8 mouse cellular contexts compared by ENCODE assay signal in genomic region chr11:116004186-116004823, GRCm38 (mm10). TPM values are rescaled to one million over a fixed set of nuclear protein-coding genes. Genes with fewer than 3 reads are reported as not detected.
DNase-seq lines count a peak whose midpoint lies in the region; ATAC-seq and TF ChIP-seq lines count a peak whose summit lies in the region.

No protein-coding gene starts in this region.

- H3K4me1 ChIP-seq in heart, embryonic 13.5 days, result peaks cover 17% of the 10 kb centered on the region
- H3K4me1 ChIP-seq in G1E (ENCODE audit: insufficient read depth, low read depth, low read length), result peaks cover 68% of the 10 kb centered on the region
- peaks cover 54% of the 10 kb centered on the region for H3K4me1 ChIP-seq in hindbrain, embryonic 10.5 days (replicated peaks)

- WGBS in heart, embryonic 13.5 days, result 31% methylated on average over 8 of the region's 8 CpGs
- 39% methylated on average over 8 of the region's 8 CpGs for WGBS in hindbrain, embryonic 10.5 days

- H3K9ac ChIP-seq in heart, embryonic 13.5 days, result peak overlapping the region; percentile 80

- no peak for ATAC-seq in heart, embryonic 13.5 days (ENCODE audit: extremely low read depth, insufficient number of reproducible peaks, low FRiP score, low TSS enrichment)
- ATAC-seq in G1E (ENCODE audit: extremely low read depth, insufficient number of reproducible peaks, low FRiP score, poor library complexity, severe bottlenecking), result no peak
- ATAC-seq in megakaryocyte progenitor cell, adult 5-6 weeks (replicated peaks; ENCODE audit: poor library complexity), result peak; percentile 8
- ATAC-seq in megakaryocyte-erythroid progenitor cell, adult 5-6 weeks (replicated peaks; ENCODE audit: low FRiP score, low TSS enrichment, poor library complexity, severe bottlenecking), result no peak

- H3K27me3 ChIP-seq in heart, embryonic 13.5 days (replicated peaks), result peaks cover 19% of the 10 kb centered on the region
- H3K27me3 ChIP-seq in G1E (ENCODE audit: insufficient read depth, low read length), result peaks cover 44% of the 10 kb centered on the region
- H3K27me3 ChIP-seq in hindbrain, embryonic 10.5 days (ENCODE audit: insufficient read depth, poor library complexity, severe bottlenecking), result peaks cover 17% of the 10 kb centered on the region

- H3K36me3 ChIP-seq in heart, embryonic 13.5 days, result peaks cover 29% of the 10 kb centered on the region
- peaks cover 41% of the 10 kb centered on the region for H3K36me3 ChIP-seq in G1E (replicated peaks)
- peaks cover 28% of the 10 kb centered on the region for H3K36me3 ChIP-seq in hindbrain, embryonic 10.5 days

- peak overlapping the region; percentile 83 for H3K27ac ChIP-seq in heart, embryonic 13.5 days (replicated peaks)
- peak overlapping the region; percentile 87 for H3K27ac ChIP-seq in hindbrain, embryonic 10.5 days

- no peak for TF ChIP-seq CTCF in G1E (IDR thresholded peaks at IDR 0.05; ENCODE audit: low read depth, low read length)

- no peak for DNase-seq in heart, adult 9 months (ENCODE audit: low spot score in 2 of 2)
- no peak for DNase-seq in G1E (ENCODE audit: low spot score)
- no peak for DNase-seq in hindbrain, embryonic 10.5 days (ENCODE audit: low spot score)
- no peak for DNase-seq in cerebellum, adult 18-20 months
- DNase-seq in spleen, postnatal 4 days (ENCODE audit: low spot score in 2 of 2), result no peak

- peaks cover 6% of the 10 kb centered on the region; the same call in 1 of the 2 replicates for H3K9me3 ChIP-seq in heart, embryonic 13.5 days
- H3K9me3 ChIP-seq in G1E (replicated peaks), result peaks cover 7% of the 10 kb centered on the region
- H3K9me3 ChIP-seq in hindbrain, embryonic 10.5 days, result no peaks in the 10 kb centered on the region

- H3K4me3 ChIP-seq in heart, embryonic 13.5 days, result peak overlapping the region; percentile 44
- peak overlapping the region; percentile 66; the same call in 1 of the 2 replicates for H3K4me3 ChIP-seq in G1E (ENCODE audit: low read depth, low read length)
- peak overlapping the region; percentile 51 for H3K4me3 ChIP-seq in hindbrain, embryonic 10.5 days

- peak overlapping the region; percentile 72 for H3K4me2 ChIP-seq in heart, embryonic 13.5 days

RNA-seq across cellular contexts. Expression of gene Galk1, which starts 8.2 kb away (rescaled TPM):
- 150 and 178 TPM in 2 replicates for polyA plus RNA-seq in heart, embryonic 13.5 days (2015; fragmentation: Nextera tagmentation; extraction: Ambion mirVana)
- total RNA-seq in G1E (2014; fragmentation: Nextera tagmentation), result 15.4 and 22.0 TPM in 2 replicates
- total RNA-seq in G1E (2017), result 54.5 and 69.9 TPM in 2 replicates
- polyA plus RNA-seq in G1E (2012), result 148 and 177 TPM in 2 replicates
- polyA plus RNA-seq in hindbrain, embryonic 10.5 days (2016; fragmentation: Nextera tagmentation; extraction: Ambion mirVana), result 184 and 204 TPM in 2 replicates
- total RNA-seq in megakaryocyte progenitor cell, adult 5-6 weeks (2015), result 29.4 and 29.8 TPM in 2 replicates
- total RNA-seq in megakaryocyte progenitor cell, adult 5-6 weeks (2017), result 46.5 and 52.7 TPM in 2 replicates
- total RNA-seq in megakaryocyte-erythroid progenitor cell, adult 5-6 weeks (2014; fragmentation: Nextera tagmentation), result 31.7 and 35.1 TPM in 2 replicates
- 29.7 and 39.5 TPM in 2 replicates for total RNA-seq in megakaryocyte-erythroid progenitor cell, adult 5-6 weeks (2017)

RNA-seq across cellular contexts. Expression of gene H3f3b, which starts 23.5 kb away (rescaled TPM):
- polyA plus RNA-seq in heart, embryonic 13.5 days (2015; fragmentation: Nextera tagmentation; extraction: Ambion mirVana), result 647 and 691 TPM in 2 replicates
- total RNA-seq in G1E (2014; fragmentation: Nextera tagmentation) (692 and 699 TPM in 2 replicates), G1E (2017) (721 and 745 TPM in 2 replicates)
- polyA plus RNA-seq in G1E (2012), result 230 and 336 TPM in 2 replicates
- polyA plus RNA-seq in hindbrain, embryonic 10.5 days (2016; fragmentation: Nextera tagmentation; extraction: Ambion mirVana), result 1,623 and 1,834 TPM in 2 replicates
- 714 and 817 TPM in 2 replicates for total RNA-seq in megakaryocyte progenitor cell, adult 5-6 weeks (2015)
- 751 and 801 TPM in 2 replicates for total RNA-seq in megakaryocyte progenitor cell, adult 5-6 weeks (2017)
- 594 and 607 TPM in 2 replicates for total RNA-seq in megakaryocyte-erythroid progenitor cell, adult 5-6 weeks (2014; fragmentation: Nextera tagmentation)
- total RNA-seq in megakaryocyte-erythroid progenitor cell, adult 5-6 weeks (2017), result 709 and 905 TPM in 2 replicates

RNA-seq across cellular contexts. Expression of gene Unk, which starts 25.8 kb away (rescaled TPM):
- 22.8 and 23.9 TPM in 2 replicates for polyA plus RNA-seq in heart, embryonic 13.5 days (2015; fragmentation: Nextera tagmentation; extraction: Ambion mirVana)
- total RNA-seq in G1E (2014; fragmentation: Nextera tagmentation) (50.1 and 58.1 TPM in 2 replicates), G1E (2017) (17.2 and 19.8 TPM in 2 replicates)
- polyA plus RNA-seq in G1E (2012), result 65.2 and 80.7 TPM in 2 replicates
- 47.7 and 51.3 TPM in 2 replicates for polyA plus RNA-seq in hindbrain, embryonic 10.5 days (2016; fragmentation: Nextera tagmentation; extraction: Ambion mirVana)
- total RNA-seq in megakaryocyte progenitor cell, adult 5-6 weeks (2015), result 13.7 and 15.3 TPM in 2 replicates
- total RNA-seq in megakaryocyte progenitor cell, adult 5-6 weeks (2017), result 14.2 and 18.7 TPM in 2 replicates
- total RNA-seq in megakaryocyte-erythroid progenitor cell, adult 5-6 weeks (2014; fragmentation: Nextera tagmentation), result 27.0 and 53.0 TPM in 2 replicates
- 11.0 and 12.0 TPM in 2 replicates for total RNA-seq in megakaryocyte-erythroid progenitor cell, adult 5-6 weeks (2017)

RNA-seq across cellular contexts. Expression of gene Itgb4, which starts 29.8 kb away (rescaled TPM):
- polyA plus RNA-seq in heart, embryonic 13.5 days (2015; fragmentation: Nextera tagmentation; extraction: Ambion mirVana), result 0.99 and 1.1 TPM in 2 replicates
- total RNA-seq in G1E (2014; fragmentation: Nextera tagmentation) (not detected in 2 replicates), G1E (2017) (0.05 and 0.06 TPM in 2 replicates)
- 0.13 and 0.17 TPM in 2 replicates for polyA plus RNA-seq in G1E (2012)
- 0.92 and 0.94 TPM in 2 replicates for polyA plus RNA-seq in hindbrain, embryonic 10.5 days (2016; fragmentation: Nextera tagmentation; extraction: Ambion mirVana)
- 0.05 and 0.15 TPM in 2 replicates for total RNA-seq in megakaryocyte progenitor cell, adult 5-6 weeks (2015)
- 0.17 TPM in 1 of 2 replicates, not detected in the other for total RNA-seq in megakaryocyte progenitor cell, adult 5-6 weeks (2017)
- 0.07 and 0.37 TPM in 2 replicates for total RNA-seq in megakaryocyte-erythroid progenitor cell, adult 5-6 weeks (2014; fragmentation: Nextera tagmentation)
- 0.65 TPM in 1 of 2 replicates, not detected in the other for total RNA-seq in megakaryocyte-erythroid progenitor cell, adult 5-6 weeks (2017)
